Mouse (Mus musculus): ENCODE measurements at regions not wholly inside any gene's neighbourhood (a gene's known extent, or its start where the extent isn't known, plus 50 kb on each side); places are given as distances from the start of the nearest gene placed in this dataset.

- TF ChIP-seq CTCF (IDR thresholded peaks at IDR 0.05; ENCODE audit: extremely low read depth, insufficient read depth, low read length), result no peak
- TF ChIP-seq POLR2A (IDR thresholded peaks at IDR 0.05; ENCODE audit: extremely low read depth, insufficient read depth, low read length), result no peak
- H3K4me3 ChIP-seq (ENCODE audit: insufficient read depth, low read length), result no peak overlapping the region
Observed at GRCm38 (mm10) chr17:62367937-62368336, 513.2 kb downstream of the Efna5 start.

GRCm38 (mm10) chr17:62358323-62358722, 522.8 kb downstream of the Efna5 start:
- H3K27ac ChIP-seq (ENCODE audit: insufficient read depth, low read length), result no peak overlapping the region
- H3K4me1 ChIP-seq (ENCODE audit: control insufficient read depth, insufficient read depth, low read length), result no peaks in the 10 kb centered on the region
- H3K4me3 ChIP-seq (ENCODE audit: insufficient read depth, low read length), result no peak overlapping the region
- TF ChIP-seq CTCF (IDR thresholded peaks at IDR 0.05; ENCODE audit: extremely low read depth, insufficient read depth, low read length) (no peak), POLR2A (IDR thresholded peaks at IDR 0.05; ENCODE audit: extremely low read depth, insufficient read depth, low read length) (no peak)

More at GRCm38 (mm10) chr17:62367937-62368336, 513.2 kb downstream of the Efna5 start:
- Histone ChIP-seq H3K27ac (ENCODE audit: insufficient read depth, low read length) (no peak overlapping the region), H3K4me1 (ENCODE audit: control insufficient read depth, insufficient read depth, low read length) (no peaks in the 10 kb centered on the region)

DNA sequence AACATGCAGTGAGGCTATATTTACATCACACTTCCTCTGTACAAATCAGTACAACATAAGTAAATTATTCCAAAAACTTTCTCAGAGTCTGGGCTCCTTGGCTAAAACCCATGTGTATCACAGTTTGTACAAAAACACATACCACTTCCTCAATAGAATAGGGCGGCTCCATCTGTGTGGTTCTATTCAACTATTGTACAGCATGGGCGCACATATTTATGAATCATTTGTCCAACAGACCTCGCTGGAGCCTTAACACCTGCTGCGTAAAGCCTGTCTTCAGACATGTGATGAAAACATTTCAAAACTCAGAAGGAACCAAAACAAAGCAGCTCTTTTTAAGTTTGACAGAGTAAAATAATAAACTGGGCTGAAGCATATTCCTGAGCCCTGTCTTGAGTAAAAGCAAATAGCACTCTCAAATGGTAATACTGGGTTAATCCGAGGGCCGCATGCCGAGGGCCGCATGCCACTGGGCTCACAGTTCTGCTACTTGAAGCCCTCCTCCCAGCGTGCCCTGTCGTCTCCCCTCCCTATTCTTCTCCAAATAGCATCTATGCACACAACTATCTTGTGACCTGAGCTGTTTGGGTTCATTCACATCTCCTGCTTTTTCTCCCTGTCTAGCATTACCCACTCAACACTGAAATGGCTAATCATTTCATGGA, 543.1 kb downstream of the Efna5 start:
- no peak overlapping the region for H3K27ac ChIP-seq (ENCODE audit: insufficient read depth, low read length)
- H3K4me3 ChIP-seq (ENCODE audit: insufficient read depth, low read length), result no peak overlapping the region
- no peaks in the 10 kb centered on the region for H3K4me1 ChIP-seq (ENCODE audit: control insufficient read depth, insufficient read depth, low read length)
- no peak for TF ChIP-seq POLR2A (IDR thresholded peaks at IDR 0.05; ENCODE audit: extremely low read depth, insufficient read depth, low read length)
- TF ChIP-seq CTCF (IDR thresholded peaks at IDR 0.05; ENCODE audit: extremely low read depth, insufficient read depth, low read length), result no peak

- Histone ChIP-seq H3K27ac (ENCODE audit: insufficient read depth, low read length) (no peak overlapping the region), H3K4me3 (ENCODE audit: insufficient read depth, low read length) (no peak overlapping the region), H3K4me1 (ENCODE audit: control insufficient read depth, insufficient read depth, low read length) (no peaks in the 10 kb centered on the region)
- TF ChIP-seq CTCF (IDR thresholded peaks at IDR 0.05; ENCODE audit: extremely low read depth, insufficient read depth, low read length) (no peak), POLR2A (IDR thresholded peaks at IDR 0.05; ENCODE audit: extremely low read depth, insufficient read depth, low read length) (no peak)
Observed at GRCm38 (mm10) chr17:62330226-62330625, 550.9 kb downstream of the Efna5 start.

- no peak overlapping the region for H3K4me3 ChIP-seq (ENCODE audit: insufficient read depth, low read length)
Observed at GRCm38 (mm10) chr17:62326844-62327243, 554.3 kb downstream of the Efna5 start.

GRCm38 (mm10) chr17:62319033-62319432, 562.1 kb downstream of the Efna5 start:
- H3K27ac ChIP-seq (ENCODE audit: insufficient read depth, low read length), result no peak overlapping the region
- no peaks in the 10 kb centered on the region for H3K4me1 ChIP-seq (ENCODE audit: control insufficient read depth, insufficient read depth, low read length)
- no peak overlapping the region for H3K4me3 ChIP-seq (ENCODE audit: insufficient read depth, low read length)
- no peak for TF ChIP-seq CTCF (IDR thresholded peaks at IDR 0.05; ENCODE audit: extremely low read depth, insufficient read depth, low read length)
- TF ChIP-seq POLR2A (IDR thresholded peaks at IDR 0.05; ENCODE audit: extremely low read depth, insufficient read depth, low read length), result no peak

More at GRCm38 (mm10) chr17:62326844-62327243, 554.3 kb downstream of the Efna5 start:
- H3K27ac ChIP-seq (ENCODE audit: insufficient read depth, low read length), result no peak overlapping the region
- TF ChIP-seq CTCF (IDR thresholded peaks at IDR 0.05; ENCODE audit: extremely low read depth, insufficient read depth, low read length) (no peak), POLR2A (IDR thresholded peaks at IDR 0.05; ENCODE audit: extremely low read depth, insufficient read depth, low read length) (no peak)
- no peaks in the 10 kb centered on the region for H3K4me1 ChIP-seq (ENCODE audit: control insufficient read depth, insufficient read depth, low read length)

- TF ChIP-seq CTCF (IDR thresholded peaks at IDR 0.05; ENCODE audit: extremely low read depth, insufficient read depth, low read length) (no peak), POLR2A (IDR thresholded peaks at IDR 0.05; ENCODE audit: extremely low read depth, insufficient read depth, low read length) (no peak)
- H3K27ac ChIP-seq (ENCODE audit: insufficient read depth, low read length), result no peak overlapping the region
- H3K4me3 ChIP-seq (ENCODE audit: insufficient read depth, low read length), result no peak overlapping the region
- no peaks in the 10 kb centered on the region for H3K4me1 ChIP-seq (ENCODE audit: control insufficient read depth, insufficient read depth, low read length)
Observed at GRCm38 (mm10) chr17:62310059-62310458, 571.1 kb downstream of the Efna5 start.

- Histone ChIP-seq H3K27ac (ENCODE audit: insufficient read depth, low read length) (no peak overlapping the region), H3K4me1 (ENCODE audit: control insufficient read depth, insufficient read depth, low read length) (no peaks in the 10 kb centered on the region), H3K4me3 (ENCODE audit: insufficient read depth, low read length) (no peak overlapping the region)
- TF ChIP-seq CTCF (IDR thresholded peaks at IDR 0.05; ENCODE audit: extremely low read depth, insufficient read depth, low read length) (no peak), POLR2A (IDR thresholded peaks at IDR 0.05; ENCODE audit: extremely low read depth, insufficient read depth, low read length) (no peak)
Observed at GRCm38 (mm10) chr17:62307111-62307510, 574.0 kb downstream of the Efna5 start.

- Histone ChIP-seq H3K27ac (ENCODE audit: insufficient read depth, low read length) (no peak overlapping the region), H3K4me3 (ENCODE audit: insufficient read depth, low read length) (no peak overlapping the region)
Observed at GRCm38 (mm10) chr17:62306524-62306923, 574.6 kb downstream of the Efna5 start.

DNA sequence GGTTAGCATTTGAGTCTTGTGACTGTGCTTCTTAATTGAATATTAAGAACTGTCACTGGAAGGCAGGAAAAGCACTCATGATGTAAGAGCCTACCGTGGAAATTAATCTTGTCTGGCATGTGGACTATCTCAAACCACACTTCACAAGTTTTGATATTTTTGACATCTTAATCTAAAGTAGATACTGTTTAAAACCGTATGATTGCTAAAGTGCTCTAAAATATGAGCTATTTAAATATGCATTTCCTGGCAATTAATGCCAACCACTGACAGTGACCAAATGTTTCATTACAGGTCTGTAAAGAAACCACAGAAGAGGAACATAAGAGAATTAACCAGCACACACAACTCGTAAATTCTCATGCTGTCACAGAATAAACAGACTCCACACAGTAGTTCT, 576.0 kb downstream of the Efna5 start:
- no peak overlapping the region for H3K27ac ChIP-seq (ENCODE audit: insufficient read depth, low read length)
- no peak for TF ChIP-seq CTCF (IDR thresholded peaks at IDR 0.05; ENCODE audit: extremely low read depth, insufficient read depth, low read length)
- no peak for TF ChIP-seq POLR2A (IDR thresholded peaks at IDR 0.05; ENCODE audit: extremely low read depth, insufficient read depth, low read length)

More at GRCm38 (mm10) chr17:62306524-62306923, 574.6 kb downstream of the Efna5 start:
- no peaks in the 10 kb centered on the region for H3K4me1 ChIP-seq (ENCODE audit: control insufficient read depth, insufficient read depth, low read length)
- TF ChIP-seq POLR2A (IDR thresholded peaks at IDR 0.05; ENCODE audit: extremely low read depth, insufficient read depth, low read length) (no peak), CTCF (IDR thresholded peaks at IDR 0.05; ENCODE audit: extremely low read depth, insufficient read depth, low read length) (no peak)

More for the DNA sequence above, 576.0 kb downstream of the Efna5 start:
- no peaks in the 10 kb centered on the region for H3K4me1 ChIP-seq (ENCODE audit: control insufficient read depth, insufficient read depth, low read length)
- H3K4me3 ChIP-seq (ENCODE audit: insufficient read depth, low read length), result no peak overlapping the region
